Mouse (Mus musculus): ENCODE results near the gene Glud1.
"Not testable (repeated sequence)": the region's sequence is repeated elsewhere in the genome, so short reads cannot be mapped to it uniquely, and the experiment has no call there.

Gene Glud1

GRCm38 (mm10) chr14:34354456-34354855, 43.9 kb downstream of the Glud1 start:
- no peak for DNase-seq (ENCODE audit: low spot score)

- no peak for DNase-seq (ENCODE audit: low spot score)
These were observed 44.8 kb downstream of the Glud1 start, which contains the start of gene Fam25c for GRCm38 (mm10) chr14:34355301-34355700. Fam25c (minus strand) TSS chr14:34355433.

- DNase-seq (ENCODE audit: low spot score) = no peak
These were observed 47.3 kb downstream of the Glud1 start for GRCm38 (mm10) chr14:34357671-34358455.

GRCm38 (mm10) chr14:34359676-34360244, 49.2 kb downstream of the Glud1 start:
- DNase-seq (ENCODE audit: low spot score) = no peak

GRCm38 (mm10) chr14:34360251-34360650, 49.7 kb downstream of the Glud1 start:
- DNase-seq (ENCODE audit: low spot score) = no peak

- no peak for DNase-seq (ENCODE audit: low spot score)
These were observed 51.6 kb downstream of the Glud1 start for GRCm38 (mm10) chr14:34362135-34362534.

GRCm38 (mm10) chr14:34362726-34363445, 52.4 kb downstream of the Glud1 start:
- no peak for DNase-seq (ENCODE audit: low spot score)

- peak; percentile 6 for DNase-seq (ENCODE audit: low spot score)
These were observed 53.1 kb downstream of the Glud1 start for GRCm38 (mm10) chr14:34363490-34364253.

GRCm38 (mm10) chr14:34364254-34365146, 54.0 kb downstream of the Glud1 start:
- not testable (repeated sequence) for DNase-seq (ENCODE audit: low spot score)

GRCm38 (mm10) chr14:34365147-34365507, 54.6 kb downstream of the Glud1 start:
- DNase-seq (ENCODE audit: low spot score) = no peak

- DNase-seq (ENCODE audit: low spot score) = no peak
These were observed 59.7 kb downstream of the Glud1 start for GRCm38 (mm10) chr14:34370203-34370602.

GRCm38 (mm10) chr14:34370921-34371320, 60.4 kb downstream of the Glud1 start:
- DNase-seq (ENCODE audit: low spot score) = no peak

- DNase-seq (ENCODE audit: low spot score) = no peak
These were observed 61.2 kb downstream of the Glud1 start for GRCm38 (mm10) chr14:34371763-34372162.

- no peak for DNase-seq (ENCODE audit: low spot score)
These were observed 62.1 kb downstream of the Glud1 start for GRCm38 (mm10) chr14:34372646-34373045.

- DNase-seq (ENCODE audit: low spot score) = no peak
These were observed 63.1 kb downstream of the Glud1 start for GRCm38 (mm10) chr14:34373581-34373980.

- no peak for DNase-seq (ENCODE audit: low spot score)
These were observed 64.0 kb downstream of the Glud1 start, which contains the start of gene Sncg for GRCm38 (mm10) chr14:34374577-34374976. Sncg (minus strand) TSS chr14:34374789.

GRCm38 (mm10) chr14:34375415-34375904, 64.9 kb downstream of the Glud1 start, which contains the start of gene Mmrn2:
Mmrn2 (plus strand) TSS chr14:34375465.
- DNase-seq (ENCODE audit: low spot score) = no peak

GRCm38 (mm10) chr14:34375941-34376340, 65.4 kb downstream of the Glud1 start:
- DNase-seq (ENCODE audit: low spot score) = no peak

- no peak for DNase-seq (ENCODE audit: low spot score)
These were observed 66.6 kb downstream of the Glud1 start for GRCm38 (mm10) chr14:34377121-34377520.

GRCm38 (mm10) chr14:34378560-34379331, 68.2 kb downstream of the Glud1 start:
- DNase-seq (ENCODE audit: low spot score) = no peak

Measured in spleen, adult 12 weeks (tissue).